Mouse (Mus musculus) forebrain, embryonic 16.5 days (tissue): Measurements from ENCODE around the gene Ggact. TPM values are rescaled to one million over a fixed set of nuclear protein-coding genes. Genes with fewer than 3 reads are reported as not detected.

Source experiments
- ATAC-seq: fragments of 200-750 bp; cut with Nextera tagmentation; 2 replicates; pipeline ENCODE4 v1.8.0; 2017; ENCODE audit warnings: mild to moderate bottlenecking, moderate library complexity
- H3K27ac ChIP-seq: fragments of 300-500 bp; sonication (generic); 2 replicates; pipeline ENCODE4 v1.5.1; 2014; ENCODE audit warnings: low read length, control low read depth
- H3K27me3 ChIP-seq: fragments of 300-500 bp; sonication (generic); replicated peaks from 2 replicates; pipeline ENCODE4 v1.6.1; 2014; ENCODE audit warnings: low read length; ENCODE audit not compliant: control insufficient read depth, insufficient read depth
- H3K36me3 ChIP-seq: fragments of 300-500 bp; sonication (generic); 2 replicates; pipeline ENCODE4 v1.6.1; 2014; ENCODE audit not compliant: control insufficient read depth, insufficient read depth
- H3K4me1 ChIP-seq: fragments of 300-500 bp; sonication (generic); replicated peaks from 2 replicates; pipeline ENCODE4 v1.6.1; 2014; ENCODE audit warnings: low read length; ENCODE audit not compliant: control insufficient read depth, insufficient read depth
- H3K4me2 ChIP-seq: fragments of 300-500 bp; sonication (generic); 2 replicates; pipeline ENCODE4 v1.6.1; 2014; ENCODE audit warnings: mild to moderate bottlenecking, low read length, control low read depth
- H3K4me3 ChIP-seq: fragments of 300-500 bp; sonication (generic); replicated peaks from 2 replicates; pipeline ENCODE4 v1.5.1; 2014; ENCODE audit warnings: mild to moderate bottlenecking, low read length, control low read depth
- H3K9ac ChIP-seq: fragments of 300-500 bp; sonication (generic); replicated peaks from 2 replicates; pipeline ENCODE4 v1.6.1; 2014; ENCODE audit warnings: low read depth, low read length, control low read depth
- H3K9me3 ChIP-seq: fragments of 300-500 bp; sonication (generic); 2 replicates; pipeline ENCODE4 v1.6.1; 2016; ENCODE audit warnings: low read length; ENCODE audit not compliant: control insufficient read depth
- WGBS: fragments of 180-500 bp; shearing (Covaris S2); extraction: QIAGEN DNeasy Blood & Tissue Kit; methylation state at CpG from one replicate; pipeline ENCODE4 v1.1.7; 2014; 5-methylcytosine and 5-hydroxymethylcytosine counted together
- polyA plus RNA-seq: library from polyadenylated mRNA; unstranded; fragments of >200 nt; fragmentation: Nextera tagmentation; extraction: Ambion mirVana; gene quantifications from 2 replicates; pipeline ENCODE4 v1.2.1, GENCODE M21; 2015

The Ggact gene
- 6.2 and 6.5 TPM in 2 replicates for polyA plus RNA-seq

DNA sequence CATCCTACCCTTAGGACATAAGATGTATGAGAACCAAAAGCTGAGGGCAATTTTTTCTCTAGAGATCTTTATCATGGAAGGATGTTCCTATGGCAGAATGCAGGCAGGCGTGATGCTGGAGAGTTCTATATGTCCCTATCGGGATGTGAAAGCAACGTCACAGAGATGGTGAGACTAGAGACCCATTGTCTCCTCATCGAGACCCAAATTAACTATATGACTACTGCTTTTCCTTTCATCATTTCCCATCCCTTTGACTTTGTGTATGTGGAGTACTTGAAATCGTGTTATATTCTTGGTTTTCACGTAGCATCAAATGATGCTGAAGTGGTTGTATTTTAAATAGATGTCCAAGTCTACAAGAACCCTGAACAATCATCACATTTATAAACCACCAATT lies at the start of gene Ggact:
Ggact (minus strand) TSS at position 101 of the 400 bp plus-strand sequence.
- Histone ChIP-seq H3K36me3 (0 out of 2 replicates have a peak, but pooled peaks cover 2% of the 10 kb centered on the region), H3K9me3 (peaks cover under 1% of the 10 kb centered on the region; the same call in 1 of the 2 replicates), H3K4me2 (peak within 1 kb of the TSS; percentile 73), H3K27ac (no peak within 1 kb of the TSS), H3K9ac (peak within 1 kb of the TSS; percentile 58), H3K4me1 (0 out of 2 replicates have a peak, but pooled peaks cover 4% of the 10 kb centered on the region), H3K4me3 (peak within 1 kb of the TSS; percentile 57), H3K27me3 (peaks cover 6% of the 10 kb centered on the region; the same call in 1 of the 2 replicates)
- 75% methylated on average over 6 of the region's 6 CpGs for WGBS
- no peak for ATAC-seq

DNA sequence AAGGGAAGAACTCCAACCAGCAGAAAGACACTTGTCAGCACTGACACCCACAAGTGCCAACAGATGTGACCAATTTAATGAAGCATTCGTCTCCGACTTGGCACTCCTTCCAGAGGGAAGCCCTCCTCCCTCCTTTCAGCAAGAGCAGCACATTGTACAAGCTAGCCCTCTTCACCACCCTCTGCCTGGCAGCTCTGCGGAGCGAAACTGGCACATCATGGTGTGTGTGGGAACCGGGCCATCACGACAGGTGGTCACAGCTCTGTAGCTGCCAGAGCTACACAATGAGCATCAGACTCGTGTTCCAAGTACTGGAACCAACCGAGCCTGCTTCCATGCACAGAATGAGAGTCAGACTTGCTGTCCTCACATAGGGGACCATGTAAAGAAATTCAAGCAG lies 44.4 kb upstream of the Ggact start:
- peak; percentile 99 for ATAC-seq
- no peaks in the 10 kb centered on the region for H3K27me3 ChIP-seq
- H3K4me2 ChIP-seq: no peak overlapping the region
- peaks cover 3% of the 10 kb centered on the region; the same call in 1 of the 2 replicates for H3K36me3 ChIP-seq
- H3K4me3 ChIP-seq: no peak overlapping the region
- H3K9ac ChIP-seq: no peak overlapping the region
- no peaks in the 10 kb centered on the region for H3K9me3 ChIP-seq
- H3K4me1 ChIP-seq: peaks cover 8% of the 10 kb centered on the region
- H3K27ac ChIP-seq: no peak overlapping the region
- WGBS: 22% methylated on average over 8 of the region's 8 CpGs

DNA sequence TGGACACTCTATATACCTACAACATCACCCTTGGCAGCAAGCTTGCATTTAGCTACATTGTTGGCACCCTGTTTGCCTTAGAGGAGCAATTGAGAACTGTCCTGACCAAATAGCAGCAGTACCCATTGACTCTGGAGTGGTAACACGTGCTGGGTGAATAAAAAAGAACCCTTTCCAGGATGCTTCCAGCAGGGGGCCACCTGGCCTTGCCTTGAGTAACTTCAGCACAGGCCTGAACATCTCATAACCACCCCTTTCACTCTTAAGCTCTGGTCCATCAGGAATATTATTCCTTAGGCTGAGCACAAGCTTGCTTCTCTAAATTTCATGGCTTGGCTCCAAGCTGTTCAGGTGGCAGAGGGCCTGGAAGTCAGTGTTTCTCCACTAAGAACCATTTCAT lies 39.8 kb upstream of the Ggact start:
- Histone ChIP-seq H3K27ac (no peak overlapping the region), H3K27me3 (no peaks in the 10 kb centered on the region), H3K4me3 (no peak overlapping the region), H3K4me1 (peaks cover 8% of the 10 kb centered on the region), H3K9me3 (no peaks in the 10 kb centered on the region), H3K36me3 (no peaks in the 10 kb centered on the region), H3K4me2 (no peak overlapping the region), H3K9ac (no peak overlapping the region)
- 7% methylated on average over 1 of the region's 1 CpGs for WGBS
- peak; percentile 41 for ATAC-seq

DNA sequence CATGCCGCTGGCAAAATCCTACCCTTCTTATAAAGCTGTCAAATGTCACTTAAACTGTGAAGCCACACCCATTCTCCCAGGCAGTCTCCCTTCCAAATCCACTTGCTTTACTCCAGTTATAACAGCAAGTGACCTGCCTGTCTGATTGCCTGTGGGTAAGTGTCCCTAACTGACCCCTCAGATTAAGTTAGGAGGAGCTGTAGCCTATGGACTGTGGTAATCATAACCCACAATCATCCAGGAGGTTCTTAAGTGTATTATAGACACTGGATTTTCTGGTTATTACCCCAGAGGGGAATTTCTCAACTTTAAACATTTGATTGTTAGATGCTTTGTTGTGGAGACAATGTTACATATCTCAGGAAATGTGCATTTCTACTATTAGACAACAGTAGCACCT lies 39.0 kb upstream of the Ggact start:
- no peak for ATAC-seq
- H3K4me2 ChIP-seq: no peak overlapping the region
- no peaks in the 10 kb centered on the region for H3K27me3 ChIP-seq
- no peak overlapping the region for H3K4me3 ChIP-seq
- peaks cover under 1% of the 10 kb centered on the region for H3K4me1 ChIP-seq
- no peaks in the 10 kb centered on the region for H3K36me3 ChIP-seq
- WGBS: 89% methylated on average over 1 of the region's 1 CpGs
- no peak overlapping the region for H3K27ac ChIP-seq
- H3K9me3 ChIP-seq: no peaks in the 10 kb centered on the region
- H3K9ac ChIP-seq: no peak overlapping the region

DNA sequence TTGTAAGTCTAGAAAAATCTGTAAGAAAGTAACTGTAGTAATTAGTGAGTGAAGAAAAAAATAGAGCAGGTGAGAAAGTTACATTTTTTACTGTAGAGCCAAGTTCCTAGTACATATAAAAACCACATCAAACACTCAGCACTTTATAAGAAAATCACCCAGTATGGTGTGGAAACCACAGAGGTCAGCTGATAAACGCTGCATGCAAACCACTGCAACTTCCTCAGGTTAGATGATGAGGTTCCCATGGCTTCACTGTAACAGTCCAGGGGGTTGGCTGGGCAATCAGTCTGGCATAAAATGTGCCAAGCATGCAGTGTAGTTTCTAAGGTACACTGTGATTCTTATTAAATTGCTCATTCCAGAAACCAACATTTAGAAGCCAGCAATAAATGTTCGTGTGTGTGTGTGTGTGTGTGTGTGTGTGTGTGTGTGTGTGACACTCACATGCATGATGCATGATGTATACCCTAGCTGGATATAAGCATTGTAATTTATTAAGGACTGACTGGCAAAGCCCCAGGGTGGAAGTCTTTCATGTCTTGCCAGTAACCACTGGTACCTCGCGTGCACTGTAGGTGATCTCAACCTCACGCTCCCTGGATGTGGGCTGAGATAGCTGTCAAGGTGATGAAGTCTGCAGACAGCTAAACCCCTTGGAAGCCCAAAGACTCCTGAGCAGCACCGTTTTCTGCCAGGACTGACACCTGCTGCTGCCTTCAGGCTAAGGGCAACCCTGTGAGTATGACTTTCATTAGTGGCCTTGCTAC lies 38.3 kb upstream of the Ggact start:
- H3K4me1 ChIP-seq: no peaks in the 10 kb centered on the region
- H3K9me3 ChIP-seq: no peaks in the 10 kb centered on the region
- 70% methylated on average over 6 of the region's 6 CpGs for WGBS
- no peak overlapping the region for H3K4me2 ChIP-seq
- no peaks in the 10 kb centered on the region for H3K36me3 ChIP-seq
- H3K27me3 ChIP-seq: no peaks in the 10 kb centered on the region
- H3K27ac ChIP-seq: no peak overlapping the region
- no peak overlapping the region for H3K9ac ChIP-seq
- no peak overlapping the region for H3K4me3 ChIP-seq
- no peak for ATAC-seq

DNA sequence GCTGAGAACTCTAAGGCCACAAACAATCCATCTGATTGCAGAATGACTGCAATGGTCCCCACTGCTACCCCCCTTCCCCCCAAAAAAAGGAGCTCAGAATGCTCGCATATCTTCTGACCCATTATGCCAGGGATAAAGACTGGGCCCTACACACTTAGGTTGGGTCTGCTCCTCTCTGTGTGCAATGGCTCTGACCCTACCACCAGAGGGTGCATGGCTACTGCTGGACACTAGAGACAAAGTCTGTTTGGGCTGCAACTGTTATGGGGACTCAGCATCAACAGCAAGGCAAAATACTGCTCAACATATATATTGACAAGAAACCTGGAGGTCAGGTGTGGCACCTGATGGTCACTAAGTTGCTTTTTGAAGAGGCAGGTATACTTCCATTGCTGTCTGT lies 37.4 kb upstream of the Ggact start:
- ATAC-seq: no peak
- H3K4me3 ChIP-seq: no peak overlapping the region
- H3K27me3 ChIP-seq: no peaks in the 10 kb centered on the region
- 87% methylated on average over 1 of the region's 1 CpGs for WGBS
- no peak overlapping the region for H3K4me2 ChIP-seq
- no peaks in the 10 kb centered on the region for H3K9me3 ChIP-seq
- H3K27ac ChIP-seq: no peak overlapping the region
- H3K4me1 ChIP-seq: no peaks in the 10 kb centered on the region
- no peaks in the 10 kb centered on the region for H3K36me3 ChIP-seq
- H3K9ac ChIP-seq: no peak overlapping the region

DNA sequence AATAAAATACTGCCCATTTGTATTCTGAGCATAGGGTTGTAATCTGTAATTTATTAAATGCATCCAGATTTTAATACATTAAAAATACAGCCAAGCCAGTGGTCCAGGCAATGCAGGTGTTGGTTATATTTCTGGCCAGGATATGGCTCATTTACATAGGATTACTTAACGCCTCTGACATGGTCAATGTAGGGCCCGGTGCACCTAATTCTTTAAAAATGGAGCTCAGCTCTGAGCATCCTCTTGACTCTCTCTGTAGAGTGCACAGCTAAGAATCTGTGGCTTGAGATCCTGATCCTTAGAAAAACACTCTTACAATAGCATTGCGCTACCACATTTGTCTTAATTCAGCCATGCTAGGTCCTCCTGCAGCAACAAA lies 29.9 kb upstream of the Ggact start:
- peaks cover 10% of the 10 kb centered on the region for H3K4me1 ChIP-seq
- 22% methylated on average over 3 of the region's 3 CpGs for WGBS
- no peak overlapping the region for H3K27ac ChIP-seq
- no peak overlapping the region for H3K4me3 ChIP-seq
- H3K36me3 ChIP-seq: peaks cover 5% of the 10 kb centered on the region; the same call in 1 of the 2 replicates
- ATAC-seq: peak; percentile 51
- H3K4me2 ChIP-seq: no peak overlapping the region
- H3K27me3 ChIP-seq: no peaks in the 10 kb centered on the region
- H3K9me3 ChIP-seq: no peaks in the 10 kb centered on the region
- no peak overlapping the region for H3K9ac ChIP-seq

DNA sequence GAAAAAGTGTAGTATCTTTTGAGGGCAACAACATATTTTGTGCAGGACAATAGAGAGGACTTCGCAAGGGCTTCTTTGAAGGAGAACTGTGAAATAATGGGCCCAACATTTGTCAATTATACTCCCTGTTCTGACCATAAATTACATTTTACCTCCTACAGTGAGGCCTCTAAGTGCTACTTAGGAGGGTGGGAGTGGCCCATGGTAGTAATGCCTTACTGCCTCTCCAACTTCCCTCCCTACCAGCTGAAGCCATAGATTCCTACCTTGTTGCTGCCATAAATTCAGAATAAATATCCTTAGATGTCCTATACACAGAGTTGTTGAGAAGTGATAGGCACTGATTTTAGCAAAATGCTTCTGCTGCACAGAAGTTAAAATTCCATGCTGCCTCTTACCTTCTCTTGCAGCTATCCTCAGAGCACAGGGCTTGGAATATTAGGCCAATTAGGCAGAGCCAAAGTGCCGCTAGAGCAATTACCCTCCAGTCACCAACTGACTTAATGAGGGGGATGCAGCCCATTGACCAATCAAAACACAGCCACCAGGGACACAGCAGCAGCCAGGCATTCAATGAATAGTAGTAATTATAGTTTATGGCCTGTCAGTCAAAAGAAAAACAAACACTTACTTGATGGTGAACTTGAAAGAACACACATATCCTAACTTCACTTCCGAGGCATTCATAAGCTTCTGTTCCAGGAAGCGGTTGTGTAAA lies 29.4 kb upstream of the Ggact start:
- Histone ChIP-seq H3K4me1 (peaks cover 10% of the 10 kb centered on the region), H3K9ac (no peak overlapping the region), H3K27ac (no peak overlapping the region), H3K9me3 (no peaks in the 10 kb centered on the region), H3K36me3 (peaks cover 5% of the 10 kb centered on the region; the same call in 1 of the 2 replicates), H3K4me3 (no peak overlapping the region), H3K4me2 (no peak overlapping the region), H3K27me3 (no peaks in the 10 kb centered on the region)
- peak; percentile 97 for ATAC-seq
- 17% methylated on average over 4 of the region's 4 CpGs for WGBS

DNA sequence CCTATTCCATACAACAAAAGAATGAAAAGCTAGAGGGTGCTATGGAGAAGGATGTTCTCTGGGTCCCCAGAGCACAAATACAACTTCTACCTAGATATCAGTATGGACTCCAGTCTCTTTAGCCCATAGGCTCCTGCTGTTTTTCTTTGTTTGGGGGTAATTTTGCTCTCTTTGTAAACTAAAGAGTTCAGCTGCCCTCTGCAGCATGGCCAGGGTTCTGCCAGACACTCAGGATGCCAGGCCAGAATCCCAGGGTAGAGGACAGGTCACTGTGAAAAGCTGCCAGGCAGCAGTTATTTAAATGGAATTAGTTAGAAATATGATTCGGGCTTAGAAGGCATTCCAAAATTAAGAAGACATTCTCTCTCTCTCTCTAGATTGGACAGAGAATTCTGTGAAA lies 22.9 kb upstream of the Ggact start:
- Histone ChIP-seq H3K4me2 (no peak overlapping the region), H3K4me1 (no peaks in the 10 kb centered on the region), H3K36me3 (0 out of 2 replicates have a peak, but pooled peaks cover 2% of the 10 kb centered on the region), H3K9ac (no peak overlapping the region), H3K27me3 (no peaks in the 10 kb centered on the region), H3K4me3 (no peak overlapping the region), H3K9me3 (no peaks in the 10 kb centered on the region), H3K27ac (no peak overlapping the region)
- no peak for ATAC-seq
- 86% methylated on average over 1 of the region's 1 CpGs for WGBS
